Mouse (Mus musculus) liver, postnatal 0 days (tissue): ENCODE data around the gene Gm2056.
"Not testable (repeated sequence)": the region's sequence is repeated elsewhere in the genome, so short reads cannot be mapped to it uniquely, and the experiment has no call there.

ENCODE experiments used
- CTCF ChIP-seq: sonication (generic); IDR thresholded peaks from 2 replicates; pipeline ENCODE4 v1.5.1; 2016; ENCODE audit warnings: antibody characterized with exemption, low read depth
- EP300 ChIP-seq: IDR thresholded peaks from 2 replicates; pipeline ENCODE4 v1.6.1; 2016; ENCODE audit warnings: antibody characterized with exemption, low read depth, mild to moderate bottlenecking

- not testable (repeated sequence) for TF ChIP-seq CTCF, EP300
Measured at GRCm38 (mm10) chr12:88039703-88040102, 12.9 kb downstream of the Gm2056 start.
